Mouse (Mus musculus) layer of hippocampus, adult 11-12 months (tissue): ENCODE measurements around the gene 9530077C05Rik.

Experiments used
- DNase-seq: peaks from one replicate; pipeline ENCODE4 v3.0.0; 2022; ENCODE audit warnings: low spot score

The 9530077C05Rik gene

DNA sequence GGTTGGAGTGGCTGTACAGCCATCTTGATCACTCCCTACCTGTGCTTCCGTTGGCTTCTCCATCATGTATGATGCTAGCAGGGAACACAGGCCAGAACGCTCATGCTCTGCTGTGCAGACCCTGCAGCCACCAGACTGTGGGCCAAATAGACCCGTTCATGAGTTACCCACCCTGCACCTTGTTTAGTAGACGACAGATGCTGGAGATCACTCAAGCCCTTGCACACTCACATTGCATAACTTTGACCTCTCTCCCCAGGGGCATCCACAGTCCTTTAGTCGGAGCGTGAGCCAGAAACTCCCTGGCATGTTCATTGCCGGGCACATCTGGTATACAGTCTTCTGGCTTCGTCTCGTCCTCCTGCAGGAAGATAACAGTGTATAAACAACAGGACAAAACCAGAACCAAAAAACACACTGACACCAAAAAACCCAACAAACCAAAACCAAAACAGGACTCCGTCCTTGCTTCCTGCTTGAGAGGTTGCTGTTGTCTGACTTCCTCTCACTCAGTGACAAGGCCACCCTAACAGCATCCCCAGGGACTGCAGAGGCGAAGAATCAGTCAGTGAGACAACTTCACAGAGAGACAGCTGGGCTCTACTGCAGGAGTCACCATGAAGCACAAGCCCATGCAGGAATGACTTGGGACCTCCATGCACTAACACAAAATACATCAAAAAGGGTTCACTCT lies 46.0 kb downstream of the 9530077C05Rik start:
- no peak for DNase-seq

DNA sequence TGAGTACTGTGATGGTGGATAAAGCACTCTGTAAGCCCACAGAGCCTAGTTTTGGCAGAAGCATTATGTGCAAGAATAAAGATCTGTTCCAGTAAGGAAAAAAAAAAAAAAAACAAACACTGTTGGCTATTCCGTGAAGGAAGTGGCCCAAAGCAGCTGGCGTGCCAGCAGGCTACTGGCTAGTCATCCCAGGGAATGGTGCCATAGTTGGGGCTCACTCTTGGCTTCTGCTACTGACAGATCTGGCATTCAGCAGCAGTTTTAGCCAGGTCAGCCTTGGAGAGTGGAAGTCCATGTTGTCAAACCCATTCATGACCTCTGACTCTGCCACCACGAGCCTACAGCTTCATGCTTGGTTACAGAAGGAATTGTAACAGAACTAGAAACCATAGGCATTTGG lies 50.6 kb downstream of the 9530077C05Rik start:
- DNase-seq: peak; percentile 68

- DNase-seq: no peak
These were observed 54.9 kb downstream of the 9530077C05Rik start for GRCm38 (mm10) chr9:22466212-22466611.

- DNase-seq: peak; percentile 24
These were observed 56.3 kb downstream of the 9530077C05Rik start for GRCm38 (mm10) chr9:22467371-22468169.

DNA sequence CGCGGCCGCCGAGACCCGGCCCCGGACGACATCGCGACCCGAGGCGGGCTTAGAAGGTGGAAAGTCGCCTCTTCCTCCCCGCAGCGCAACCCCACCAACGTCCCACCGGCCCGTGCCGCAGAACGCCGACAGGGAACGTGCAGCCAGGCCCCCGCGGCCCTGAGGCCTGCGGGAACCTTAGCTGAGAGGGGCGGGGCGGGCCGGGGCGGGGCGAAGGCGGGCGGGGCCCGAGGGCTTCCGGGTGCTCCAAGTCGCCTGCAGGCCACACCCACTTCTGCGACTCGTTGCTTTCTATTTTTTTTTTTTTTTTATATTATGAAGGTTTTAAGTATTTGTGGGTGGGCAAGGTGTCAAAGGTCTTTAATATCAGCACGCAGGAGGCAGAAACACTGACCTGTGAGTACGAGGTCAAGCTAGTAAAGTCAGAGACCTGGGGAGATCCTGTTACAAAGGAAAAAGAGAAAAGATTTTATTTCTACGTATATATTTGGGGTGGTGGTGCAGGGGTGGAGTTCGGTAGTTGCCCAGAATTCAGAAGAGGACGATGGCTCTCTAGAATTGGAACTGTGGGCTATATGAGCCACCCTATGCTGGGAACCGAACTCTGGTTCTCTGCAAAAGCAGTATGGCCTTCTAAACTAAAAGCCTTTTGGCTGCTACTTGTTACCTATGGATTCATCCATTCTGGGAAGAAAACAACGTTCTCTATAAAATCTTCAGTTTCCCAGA lies 57.0 kb downstream of the 9530077C05Rik start:
- DNase-seq: peak; percentile 32

DNA sequence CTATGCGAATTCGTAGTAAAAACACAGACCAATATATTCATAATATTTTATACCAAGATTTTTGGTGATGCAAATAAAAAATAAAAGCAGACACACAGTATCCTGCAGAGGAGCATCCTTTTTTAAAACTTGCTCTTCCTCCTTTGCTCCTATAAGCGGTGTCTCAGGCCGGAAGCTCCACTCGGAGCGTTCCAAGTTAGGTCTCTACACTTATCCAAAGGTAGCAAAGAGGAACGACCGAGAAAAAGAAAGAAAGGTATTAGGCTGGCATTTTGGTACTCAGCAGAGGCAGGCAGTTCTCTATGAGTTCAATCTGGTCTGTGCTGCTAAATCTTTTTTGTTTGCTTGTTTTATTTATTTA lies 57.6 kb downstream of the 9530077C05Rik start:
- no peak for DNase-seq

- no peak for DNase-seq
These were observed 58.3 kb downstream of the 9530077C05Rik start, which contains the start of gene Rp9 for GRCm38 (mm10) chr9:22469643-22470042. Rp9 (minus strand) TSS chr9:22469743.

DNA sequence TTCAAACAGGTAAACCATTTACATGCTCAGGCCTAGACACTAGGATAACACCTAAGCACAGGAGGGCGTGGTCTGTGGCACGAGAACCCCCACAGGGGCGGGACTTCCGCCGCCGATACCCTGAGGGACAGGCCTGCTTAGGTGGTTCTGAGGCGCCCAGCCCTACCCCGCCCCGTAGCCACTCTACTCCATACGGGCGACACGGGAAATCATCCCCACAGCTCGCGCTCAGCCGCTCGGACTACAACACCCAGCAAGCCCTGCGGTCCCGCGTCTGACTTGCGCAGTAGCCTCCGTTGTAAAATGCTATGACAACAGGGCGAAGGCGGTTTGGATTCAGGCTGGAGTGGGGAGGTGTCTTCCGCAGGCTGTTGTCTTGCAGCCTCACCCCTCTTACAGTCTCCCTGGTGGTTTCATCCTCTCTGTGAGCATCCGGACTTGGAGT lies 64.1 kb downstream of the 9530077C05Rik start, which contains the start of gene Bbs9:
TSS of gene Bbs9 (plus strand) at position 292 of the 445 bp plus-strand sequence.
- DNase-seq: peak; percentile 95

GRCm38 (mm10) chr9:22476265-22476664 lies 65.0 kb downstream of the 9530077C05Rik start:
- peak; percentile 14 for DNase-seq

DNA sequence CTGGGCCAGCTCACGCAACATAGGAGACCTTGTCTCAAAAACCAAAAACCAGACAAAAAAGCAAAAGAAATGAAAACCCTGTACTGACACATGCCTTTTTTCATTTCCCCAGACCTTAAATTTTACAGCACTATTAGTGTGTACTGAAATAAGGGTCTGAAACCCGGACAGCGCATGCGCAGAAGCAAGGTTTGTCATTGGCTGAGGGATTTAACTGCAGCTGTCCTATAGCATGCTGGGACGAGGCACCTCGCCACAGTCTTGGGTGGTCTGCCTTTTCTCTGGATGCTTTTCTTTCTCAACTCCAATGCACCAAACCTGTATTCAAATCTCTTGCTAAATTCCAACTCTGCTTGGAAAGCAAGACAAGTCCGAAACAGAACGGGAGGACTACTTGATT lies 67.6 kb downstream of the 9530077C05Rik start:
- DNase-seq: no peak

- DNase-seq: no peak
These were observed 72.7 kb downstream of the 9530077C05Rik start for GRCm38 (mm10) chr9:22483866-22484561.

- DNase-seq: no peak
These were observed 73.4 kb downstream of the 9530077C05Rik start for GRCm38 (mm10) chr9:22484562-22485308.

DNA sequence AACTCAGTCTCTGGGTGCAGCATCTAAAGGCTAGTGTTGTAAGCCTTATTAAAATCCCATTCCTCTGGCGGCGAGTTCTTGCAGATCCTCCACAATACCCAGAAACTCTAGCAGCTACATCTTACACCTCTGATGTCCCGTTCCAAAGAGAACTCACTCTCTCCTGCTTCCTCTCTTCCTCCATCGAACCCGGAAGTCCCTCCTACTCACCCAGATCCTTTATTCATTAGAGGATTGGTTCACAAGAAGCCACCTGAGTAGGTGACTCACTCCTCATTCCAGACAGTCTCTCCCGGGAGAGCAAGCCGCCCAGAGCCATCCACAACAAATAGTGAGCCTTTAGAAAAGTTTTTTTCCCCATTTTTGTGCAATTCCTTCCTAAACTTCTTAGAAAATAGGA lies 74.9 kb downstream of the 9530077C05Rik start:
- DNase-seq: no peak

DNA sequence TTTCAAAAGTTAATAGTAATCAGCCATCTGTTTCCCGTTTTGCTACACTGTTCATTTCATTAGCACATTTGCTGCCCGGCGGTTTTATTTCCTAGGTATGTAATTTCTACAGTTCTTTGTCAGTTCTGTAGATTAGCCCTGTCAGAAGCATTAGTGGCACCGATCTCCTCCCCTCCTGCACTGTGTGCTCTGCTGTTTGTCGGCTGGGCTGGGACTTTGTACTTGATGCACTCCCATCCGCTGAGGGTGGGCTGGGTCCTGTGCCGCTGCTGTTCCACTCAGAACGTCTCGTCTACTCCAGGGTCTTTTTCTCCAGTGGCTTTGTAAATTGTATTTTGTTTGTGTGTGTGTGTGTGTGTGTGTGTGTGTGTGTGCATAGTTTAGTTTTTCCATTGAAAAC lies 77.7 kb downstream of the 9530077C05Rik start:
- DNase-seq: no peak
